Mouse (Mus musculus): ENCODE measurements around the gene Eps8.

GRCm38 (mm10) chr6:137641642-137642041 lies 13.0 kb downstream of the Eps8 start:
- no peak for TF ChIP-seq CHD2 (IDR thresholded peaks at IDR 0.05; ENCODE audit: low read depth, low read length)
- no peak for TF ChIP-seq ZC3H11A (IDR thresholded peaks at IDR 0.05; ENCODE audit: borderline replicate concordance, low read depth, low read length)
- no peak for TF ChIP-seq ZNF384 (IDR thresholded peaks at IDR 0.05; ENCODE audit: low read depth, low read length)

Data from ES-E14 (cell line).